Mouse (Mus musculus) stomach, embryonic 16.5 days (tissue): ENCODE results near the gene Tlcd2. TPM values are rescaled to one million over a fixed set of nuclear protein-coding genes. Genes with fewer than 3 reads are reported as not detected.

ENCODE experiments used
- ATAC-seq: fragments of 200-750 bp; cut with Nextera tagmentation; 2 replicates; pipeline ENCODE4 v1.8.0; 2017; ENCODE audit warnings: moderate number of reproducible peaks, moderate TSS enrichment; ENCODE audit not compliant: insufficient read depth, low FRiP score
- H3K27ac ChIP-seq: fragments of 300-500 bp; sonication (generic); 2 replicates; pipeline ENCODE4 v1.5.1; 2014; ENCODE audit warnings: low read length
- H3K27me3 ChIP-seq: fragments of 300-500 bp; sonication (generic); 2 replicates; pipeline ENCODE4 v1.6.1; 2014; ENCODE audit warnings: low read length, control low read depth, mixed read lengths; ENCODE audit not compliant: control insufficient read depth, insufficient read depth
- H3K36me3 ChIP-seq: fragments of 300-500 bp; sonication (generic); 2 replicates; pipeline ENCODE4 v1.6.1; 2014; ENCODE audit warnings: low read length; ENCODE audit not compliant: control insufficient read depth, insufficient read depth
- H3K4me1 ChIP-seq: fragments of 300-500 bp; sonication (generic); 2 replicates; pipeline ENCODE4 v1.6.1; 2014; ENCODE audit warnings: low read length, control low read depth, mixed read lengths; ENCODE audit not compliant: control insufficient read depth, insufficient read depth
- H3K4me2 ChIP-seq: fragments of 300-500 bp; sonication (generic); 2 replicates; pipeline ENCODE4 v1.6.1; 2014; ENCODE audit warnings: low read depth, low read length, mixed read lengths
- H3K4me3 ChIP-seq: fragments of 300-500 bp; sonication (generic); replicated peaks from 2 replicates; pipeline ENCODE4 v1.5.1; 2014; ENCODE audit warnings: mild to moderate bottlenecking, low read length
- H3K9ac ChIP-seq: fragments of 300-500 bp; sonication (generic); 2 replicates; pipeline ENCODE4 v1.6.1; 2014; ENCODE audit warnings: low read length
- H3K9me3 ChIP-seq: fragments of 300-500 bp; sonication (generic); replicated peaks from 2 replicates; pipeline ENCODE4 v1.6.1; 2016; ENCODE audit warnings: low read length, control low read depth; ENCODE audit not compliant: control insufficient read depth
- WGBS: fragments of 180-500 bp; shearing (Covaris S2); extraction: QIAGEN DNeasy Blood & Tissue Kit; methylation state at CpG from one replicate; pipeline ENCODE4 v1.1.7; 2014; 5-methylcytosine and 5-hydroxymethylcytosine counted together
- polyA plus RNA-seq: library from polyadenylated mRNA; unstranded; fragments of >200 nt; fragmentation: Nextera tagmentation; extraction: Ambion mirVana; gene quantifications from 2 replicates; pipeline ENCODE4 v1.2.1, GENCODE M21; 2015

Gene Tlcd2
- polyA plus RNA-seq, 1 experiment from 2014 or later = 22.7 TPM

GRCm38 (mm10) chr11:75487496-75487895 lies 26.0 kb downstream of the Tlcd2 start:
- peak overlapping the region; percentile 98 for H3K9ac ChIP-seq
- peak overlapping the region; percentile 67; the same call in 1 of the 2 replicates for H3K27ac ChIP-seq
- WGBS = 39% methylated on average over 6 of the region's 6 CpGs
- peaks cover 7% of the 10 kb centered on the region for H3K4me1 ChIP-seq
- H3K36me3 ChIP-seq = peaks cover 17% of the 10 kb centered on the region
- H3K9me3 ChIP-seq = no peaks in the 10 kb centered on the region
- H3K4me2 ChIP-seq = peak overlapping the region; percentile 93
- H3K27me3 ChIP-seq = no peaks in the 10 kb centered on the region
- no peak for ATAC-seq
- peak overlapping the region; percentile 99 for H3K4me3 ChIP-seq

GRCm38 (mm10) chr11:75494296-75495049 lies 33.0 kb downstream of the Tlcd2 start:
- Histone ChIP-seq H3K27ac (no peak overlapping the region), H3K27me3 (no peaks in the 10 kb centered on the region), H3K4me2 (no peak overlapping the region), H3K9me3 (no peaks in the 10 kb centered on the region), H3K9ac (no peak overlapping the region), H3K4me1 (no peaks in the 10 kb centered on the region), H3K4me3 (no peak overlapping the region), H3K36me3 (peaks cover 62% of the 10 kb centered on the region)
- ATAC-seq = no peak
- 90% methylated on average over 10 of the region's 10 CpGs for WGBS

- H3K27ac ChIP-seq = no peak overlapping the region
- no peaks in the 10 kb centered on the region for H3K27me3 ChIP-seq
- H3K4me3 ChIP-seq = no peak overlapping the region
- H3K9me3 ChIP-seq = no peaks in the 10 kb centered on the region
- ATAC-seq = no peak
- H3K4me2 ChIP-seq = no peak overlapping the region
- peaks cover 78% of the 10 kb centered on the region for H3K36me3 ChIP-seq
- no peaks in the 10 kb centered on the region for H3K4me1 ChIP-seq
- no peak overlapping the region for H3K9ac ChIP-seq
- 76% methylated on average over 1 of the region's 1 CpGs for WGBS
Measured at GRCm38 (mm10) chr11:75498126-75498525, 36.6 kb downstream of the Tlcd2 start.

GRCm38 (mm10) chr11:75508162-75508561 lies 46.6 kb downstream of the Tlcd2 start:
- ATAC-seq = no peak
- WGBS = 94% methylated on average over 4 of the region's 4 CpGs
- peaks cover 15% of the 10 kb centered on the region for H3K4me1 ChIP-seq

GRCm38 (mm10) chr11:75508904-75509303 lies 47.4 kb downstream of the Tlcd2 start:
- H3K4me3 ChIP-seq = no peak overlapping the region
- H3K27ac ChIP-seq = no peak overlapping the region
- H3K9me3 ChIP-seq = no peaks in the 10 kb centered on the region
- H3K27me3 ChIP-seq = no peaks in the 10 kb centered on the region
- peaks cover 15% of the 10 kb centered on the region for H3K4me1 ChIP-seq
- WGBS = 61% methylated on average over 8 of the region's 8 CpGs
- peaks cover 40% of the 10 kb centered on the region for H3K36me3 ChIP-seq
- H3K4me2 ChIP-seq = no peak overlapping the region
- no peak overlapping the region for H3K9ac ChIP-seq
- ATAC-seq = no peak

More at GRCm38 (mm10) chr11:75508162-75508561, 46.6 kb downstream of the Tlcd2 start:
- Histone ChIP-seq H3K4me3 (no peak overlapping the region), H3K9me3 (no peaks in the 10 kb centered on the region), H3K9ac (no peak overlapping the region), H3K36me3 (peaks cover 46% of the 10 kb centered on the region), H3K27ac (no peak overlapping the region), H3K27me3 (no peaks in the 10 kb centered on the region), H3K4me2 (no peak overlapping the region)

GRCm38 (mm10) chr11:75509741-75510626 lies 48.5 kb downstream of the Tlcd2 start, which contains the start of gene Rilp:
TSS of gene Rilp (plus strand) at chr11:75510094.
- H3K27ac ChIP-seq = peak within 1 kb of the TSS; percentile 79

GRCm38 (mm10) chr11:75510627-75510993 lies 49.1 kb downstream of the Tlcd2 start:
- Histone ChIP-seq H3K4me2 (peak overlapping the region; percentile 87), H3K36me3 (peaks cover 27% of the 10 kb centered on the region), H3K27ac (peak overlapping the region; percentile 79), H3K9me3 (no peaks in the 10 kb centered on the region), H3K4me1 (peaks cover 15% of the 10 kb centered on the region), H3K4me3 (peak overlapping the region; percentile 54), H3K9ac (peak overlapping the region; percentile 81), H3K27me3 (no peaks in the 10 kb centered on the region)
- 2% methylated on average over 22 of the region's 24 CpGs for WGBS
- ATAC-seq = peak; percentile 86

More at GRCm38 (mm10) chr11:75509741-75510626, 48.5 kb downstream of the Tlcd2 start, which contains the start of gene Rilp:
- WGBS = 2% methylated on average over 43 of the region's 43 CpGs
- Histone ChIP-seq H3K27me3 (no peaks in the 10 kb centered on the region), H3K4me2 (peak within 1 kb of the TSS; percentile 87), H3K4me3 (peak within 1 kb of the TSS; percentile 54), H3K9me3 (no peaks in the 10 kb centered on the region), H3K4me1 (peaks cover 15% of the 10 kb centered on the region), H3K9ac (peak within 1 kb of the TSS; percentile 81), H3K36me3 (peaks cover 30% of the 10 kb centered on the region)
- peak; percentile 77 for ATAC-seq

GRCm38 (mm10) chr11:75511213-75511612 lies 49.7 kb downstream of the Tlcd2 start:
- peaks cover 15% of the 10 kb centered on the region for H3K4me1 ChIP-seq
- no peak overlapping the region for H3K4me3 ChIP-seq
- H3K9ac ChIP-seq = peak overlapping the region; percentile 48; the same call in 1 of the 2 replicates
- H3K27ac ChIP-seq = no peak overlapping the region; the same call in 1 of the 2 replicates
- H3K4me2 ChIP-seq = no peak overlapping the region
- 77% methylated on average over 6 of the region's 6 CpGs for whole genome bisulfite sequencing
- ATAC-seq = no peak
- no peaks in the 10 kb centered on the region for H3K9me3 ChIP-seq
- no peaks in the 10 kb centered on the region for H3K27me3 ChIP-seq
- H3K36me3 ChIP-seq = peaks cover 21% of the 10 kb centered on the region
